Mouse (Mus musculus) CH12.LX (cell line): ENCODE measurements around the gene Rps2. TPM values are rescaled to one million over a fixed set of nuclear protein-coding genes. Genes with fewer than 3 reads are reported as not detected.
A peak's percentile ranks its signal among the peaks of the same experiment; 100 is the strongest.

ENCODE experiments used
- DNase-seq: peaks from one replicate; pipeline ENCODE4 v3.0.0-alpha.2; 2013; ENCODE audit errors: extremely low read depth
- H3K27ac ChIP-seq: 2 replicates; pipeline ENCODE4 v1.5.1; 2012; ENCODE audit warnings: low read depth, mild to moderate bottlenecking, control low read depth, moderate library complexity; ENCODE audit not compliant: insufficient read depth
- H3K27me3 ChIP-seq: replicated peaks from 2 replicates; pipeline ENCODE3; 2012; ENCODE audit warnings: inconsistent platforms
- H3K36me3 ChIP-seq, 2 experiments: replicated peaks in 1 of 2; 2 replicates each; pipeline versions ENCODE3 to v1.6.1; 2012; ENCODE audit warnings: inconsistent platforms in 1 of 2, low read length in 1 of 2, mild to moderate bottlenecking in 1 of 2, mixed read lengths in 1 of 2, moderate library complexity in 1 of 2; ENCODE audit not compliant: control insufficient read depth in 1 of 2, insufficient read depth in 1 of 2
- H3K4me1 ChIP-seq, 2 experiments: 2 replicates each; pipeline ENCODE4 v1.6.1; 2012; ENCODE audit warnings: inconsistent platforms in 1 of 2, moderate library complexity in 1 of 2; ENCODE audit not compliant: insufficient read depth in 2 of 2, control insufficient read depth in 1 of 2
- H3K4me2 ChIP-seq: 2 replicates; pipeline ENCODE4 v1.6.1; 2012; ENCODE audit warnings: low read depth, mild to moderate bottlenecking, control low read depth; ENCODE audit not compliant: poor library complexity, insufficient read depth, severe bottlenecking
- H3K4me3 ChIP-seq, 3 experiments: fragments of 150-350 bp in 1 of 3; sonication (generic) in 1 of 3; replicated peaks in 1 of 3; 2 replicates each; pipeline versions ENCODE3 to v1.5.1; 2011 to 2012; ENCODE audit warnings: low read depth in 2 of 3, low read length in 2 of 3, mild to moderate bottlenecking in 2 of 3, moderate library complexity in 2 of 3, control low read depth in 1 of 3, improper control_type of control experiment in 1 of 3, inconsistent platforms in 1 of 3, mixed read lengths in 1 of 3; ENCODE audit not compliant: poor library complexity in 1 of 3
- H3K79me2 ChIP-seq: replicated peaks from 2 replicates; pipeline ENCODE4 v1.6.1; 2012; ENCODE audit warnings: mild to moderate bottlenecking, moderate library complexity; ENCODE audit not compliant: control insufficient read depth, poor library complexity, insufficient read depth, severe bottlenecking; ENCODE audit errors: extremely low read depth
- H3K9ac ChIP-seq: 2 replicates; pipeline ENCODE4 v1.6.1; 2012; ENCODE audit warnings: low read depth, mild to moderate bottlenecking, control low read depth, moderate library complexity; ENCODE audit not compliant: insufficient read depth
- H3K9me3 ChIP-seq: replicated peaks from 2 replicates; pipeline ENCODE3; 2012; ENCODE audit warnings: low read length, inconsistent platforms, mixed read lengths
- BHLHE40 ChIP-seq: IDR thresholded peaks from 2 replicates; pipeline ENCODE4 v1.6.1; 2011; ENCODE audit warnings: mild to moderate bottlenecking, low read depth, low read length, improper control_type of control experiment
- CHD1 ChIP-seq: IDR thresholded peaks from 2 replicates; pipeline ENCODE4 v1.6.1; 2012; ENCODE audit warnings: low read depth, low read length, improper control_type of control experiment, inconsistent platforms
- CHD2 ChIP-seq: IDR thresholded peaks from 2 replicates; pipeline ENCODE4 v1.6.1; 2011; ENCODE audit warnings: low read length, improper control_type of control experiment
- CTCF ChIP-seq, 2 experiments: IDR thresholded peaks in 1 of 2; conservative IDR thresholded peaks in 1 of 2; 2 replicates each; pipeline ENCODE4 v1.5.1; 2011 to 2012; ENCODE audit warnings: low read depth in 2 of 2, low read length in 2 of 2, improper control_type of control experiment in 1 of 2, inconsistent platforms in 1 of 2, mild to moderate bottlenecking in 1 of 2, moderate library complexity in 1 of 2
- E2F4 ChIP-seq: IDR thresholded peaks from 2 replicates; pipeline ENCODE4 v1.6.1; 2011; ENCODE audit warnings: low read depth, low read length, improper control_type of control experiment; ENCODE audit not compliant: insufficient replicate concordance
- ELF1 ChIP-seq: IDR thresholded peaks from 2 replicates; pipeline ENCODE4 v1.6.1; 2014; ENCODE audit warnings: low read depth, mild to moderate bottlenecking, inconsistent platforms, low read length, improper control_type of control experiment
- EP300 ChIP-seq: IDR thresholded peaks from 2 replicates; pipeline ENCODE4 v1.6.1; 2011; ENCODE audit warnings: low read length, improper control_type of control experiment
- ETS1 ChIP-seq: conservative IDR thresholded peaks from 2 replicates; pipeline ENCODE4 v1.6.1; 2012; ENCODE audit warnings: low read depth, mild to moderate bottlenecking, inconsistent platforms, low read length, improper control_type of control experiment, moderate library complexity
- GABPA ChIP-seq: IDR thresholded peaks from 2 replicates; pipeline ENCODE4 v1.6.1; 2012; ENCODE audit warnings: low read depth, low read length, improper control_type of control experiment, inconsistent platforms; ENCODE audit not compliant: insufficient replicate concordance
- HCFC1 ChIP-seq: IDR thresholded peaks from 2 replicates; pipeline ENCODE4 v1.6.1; 2012; ENCODE audit warnings: low read depth, mild to moderate bottlenecking, inconsistent platforms, low read length, improper control_type of control experiment
- IRF4 ChIP-seq: IDR thresholded peaks from 2 replicates; pipeline ENCODE4 v1.6.1; 2014; ENCODE audit warnings: low read depth, mild to moderate bottlenecking, inconsistent platforms, low read length, improper control_type of control experiment
- JUN ChIP-seq: IDR thresholded peaks from 2 replicates; pipeline ENCODE4 v1.6.1; 2011; ENCODE audit warnings: low read depth, mild to moderate bottlenecking, low read length, improper control_type of control experiment, moderate library complexity; ENCODE audit not compliant: insufficient read depth
- JUND ChIP-seq: conservative IDR thresholded peaks from 2 replicates; pipeline ENCODE4 v1.6.1; 2011; ENCODE audit warnings: low read depth, low read length, improper control_type of control experiment
- KAT2A ChIP-seq: IDR thresholded peaks from 2 replicates; pipeline ENCODE4 v1.6.1; 2012; ENCODE audit warnings: low read length, improper control_type of control experiment, inconsistent platforms; ENCODE audit not compliant: insufficient replicate concordance
- MAFK ChIP-seq: IDR thresholded peaks from 2 replicates; pipeline ENCODE4 v1.6.1; 2011; ENCODE audit warnings: low read length, improper control_type of control experiment; ENCODE audit not compliant: insufficient replicate concordance
- MAX ChIP-seq: IDR thresholded peaks from 2 replicates; pipeline ENCODE4 v1.6.1; 2011; ENCODE audit warnings: low read length, improper control_type of control experiment
- MAZ ChIP-seq: IDR thresholded peaks from 2 replicates; pipeline ENCODE4 v1.6.1; 2012; ENCODE audit warnings: low read depth, mild to moderate bottlenecking, inconsistent platforms, low read length, improper control_type of control experiment, moderate library complexity
- MEF2A ChIP-seq: IDR thresholded peaks from 2 replicates; pipeline ENCODE4 v1.6.1; 2014; ENCODE audit warnings: low read depth, mild to moderate bottlenecking, inconsistent platforms, low read length, improper control_type of control experiment, borderline replicate concordance
- MXI1 ChIP-seq: IDR thresholded peaks from 2 replicates; pipeline ENCODE4 v1.6.1; 2011; ENCODE audit warnings: mild to moderate bottlenecking, low read depth, low read length, improper control_type of control experiment
- MYC ChIP-seq: IDR thresholded peaks from 2 replicates; pipeline ENCODE4 v1.6.1; 2011; ENCODE audit warnings: low read depth, mild to moderate bottlenecking, improper control_type of control experiment, low read length
- NELFE ChIP-seq: IDR thresholded peaks from 2 replicates; pipeline ENCODE4 v1.6.1; 2011; ENCODE audit warnings: low read depth, low read length, improper control_type of control experiment
- NRF1 ChIP-seq: IDR thresholded peaks from 2 replicates; pipeline ENCODE4 v1.6.1; 2014; ENCODE audit warnings: low read depth, mild to moderate bottlenecking, inconsistent platforms, low read length, improper control_type of control experiment, moderate library complexity
- PAX5 ChIP-seq: IDR thresholded peaks from 2 replicates; pipeline ENCODE4 v1.6.1; 2012; ENCODE audit warnings: low read length, inconsistent platforms, mixed read lengths
- POLR2A ChIP-seq: IDR thresholded peaks from 2 replicates; pipeline ENCODE4 v1.6.1; 2011; ENCODE audit warnings: low read depth, mild to moderate bottlenecking, improper control_type of control experiment, low read length
- POLR2AphosphoS2 ChIP-seq: IDR thresholded peaks from 2 replicates; pipeline ENCODE4 v1.6.1; 2011; ENCODE audit warnings: low read depth, low read length, improper control_type of control experiment
- RAD21 ChIP-seq: IDR thresholded peaks from 2 replicates; pipeline ENCODE4 v1.6.1; 2011; ENCODE audit warnings: low read depth, mild to moderate bottlenecking, low read length, improper control_type of control experiment, moderate library complexity
- RCOR1 ChIP-seq: conservative IDR thresholded peaks from 2 replicates; pipeline ENCODE4 v1.6.1; 2012; ENCODE audit warnings: low read depth, mild to moderate bottlenecking, inconsistent platforms, low read length, improper control_type of control experiment
- SIN3A ChIP-seq: IDR thresholded peaks from 2 replicates; pipeline ENCODE4 v1.6.1; 2012; ENCODE audit warnings: low read length, improper control_type of control experiment, inconsistent platforms
- SMC3 ChIP-seq: IDR thresholded peaks from 2 replicates; pipeline ENCODE4 v1.6.1; 2011; ENCODE audit warnings: low read depth, low read length, improper control_type of control experiment
- TBP ChIP-seq: conservative IDR thresholded peaks from 2 replicates; pipeline ENCODE4 v1.6.1; 2011; ENCODE audit warnings: low read depth, low read length, improper control_type of control experiment
- TCF12 ChIP-seq: IDR thresholded peaks from 2 replicates; pipeline ENCODE4 v1.6.1; 2014; ENCODE audit warnings: low read depth, mild to moderate bottlenecking, inconsistent platforms, low read length, improper control_type of control experiment
- UBTF ChIP-seq: IDR thresholded peaks from 2 replicates; pipeline ENCODE4 v1.6.1; 2012; ENCODE audit warnings: low read depth, mild to moderate bottlenecking, inconsistent platforms, low read length, improper control_type of control experiment, moderate library complexity
- USF1 ChIP-seq: IDR thresholded peaks from 2 replicates; pipeline ENCODE4 v1.6.1; 2014; ENCODE audit warnings: low read depth, mild to moderate bottlenecking, inconsistent platforms, low read length, improper control_type of control experiment
- USF2 ChIP-seq: conservative IDR thresholded peaks from 2 replicates; pipeline ENCODE4 v1.6.1; 2011; ENCODE audit warnings: low read depth, low read length, improper control_type of control experiment
- ZC3H11A ChIP-seq: IDR thresholded peaks from 2 replicates; pipeline ENCODE4 v1.6.1; 2012; ENCODE audit warnings: low read depth, mild to moderate bottlenecking, inconsistent platforms, low read length, improper control_type of control experiment
- ZKSCAN1 ChIP-seq: IDR thresholded peaks from 2 replicates; pipeline ENCODE4 v1.6.1; 2012; ENCODE audit warnings: low read depth, inconsistent platforms, low read length, improper control_type of control experiment, borderline replicate concordance
- ZMIZ1 ChIP-seq: IDR thresholded peaks from 2 replicates; pipeline ENCODE4 v1.6.1; 2012; ENCODE audit warnings: low read depth, mild to moderate bottlenecking, inconsistent platforms, low read length, improper control_type of control experiment
- ZNF384 ChIP-seq: IDR thresholded peaks from 2 replicates; pipeline ENCODE4 v1.6.1; 2012; ENCODE audit warnings: low read depth, low read length, improper control_type of control experiment, inconsistent platforms
- dilution Hi-C: fragments of 300-500 bp; cut with MboI; formaldehyde crosslinking; loops from 2 replicates; pipeline ENCODE4 v1.14.3; 2020; ENCODE audit warnings: low sequenced_read_pairs; ENCODE audit not compliant: extremely low pct_unique_long_range_greater_than_20kb, extremely low pct_ligation_motif_present
- in situ Hi-C: fragments of 300-500 bp; cut with MboI; formaldehyde crosslinking; loops from 3 replicates; pipeline ENCODE4 v1.14.3; 2019; ENCODE audit warnings: low sequenced_read_pairs, low pct_ligation_motif_present, low pct_unique_long_range_greater_than_20kb, mixed read lengths
- polyA plus RNA-seq: library from polyadenylated mRNA; unstranded; fragments of >175 nt; gene quantifications from 2 replicates; pipeline ENCODE4 v1.2.1, GENCODE M21; 2012; ENCODE audit warnings: low read depth; ENCODE audit not compliant: insufficient read length
- total RNA-seq, 2 experiments: library from RNA; depleted of rRNA; stranded (reverse); fragments of 300-350 nt in 1 of 2; fragments of >200 nt in 1 of 2; gene quantifications; 2 replicates each; pipeline ENCODE4 v1.2.3; 2012 to 2014

Rps2 gene
- total and polyA plus RNA-seq, 3 experiments: 2,057 to 6,050 (median 5,410) TPM

GRCm38 (mm10) chr17:24719494-24720222 is 1.7 kb downstream of the Rps2 start:
- Histone ChIP-seq H3K4me3 (peak overlapping the region; percentile 70 to 92 (median 78)), H3K9ac (peak overlapping the region; percentile 98), H3K4me2 (0 out of 2 replicates have a peak overlapping the region, but pooled peaks have one; percentile 92), H3K9me3 (no peaks in the 10 kb centered on the region), H3K36me3 (peaks cover 35 to 58% of the 10 kb centered on the region in 2 experiments), H3K4me1 (peaks cover 5 to 29% of the 10 kb centered on the region in 2 experiments; a peak in 3 of 4 replicates), H3K27ac (peak overlapping the region; percentile 64), H3K27me3 (no peaks in the 10 kb centered on the region), H3K79me2 (peaks cover 47% of the 10 kb centered on the region)
- in situ Hi-C loops (no loop called here), dilution Hi-C loops (no loop called here)
- peak; percentile 98 for DNase-seq
- TF ChIP-seq MYC (peak; percentile 99), JUN (no peak), MAFK (no peak), MXI1 (peak; percentile 97), POLR2AphosphoS2 (peak; percentile 96), EP300 (no peak), IRF4 (no peak; the same call in 1 of the 2 replicates), SIN3A (peak; percentile 70; the same call in 1 of the 2 replicates), ZMIZ1 (peak; percentile 99), TCF12 (peak; percentile 97), USF2 (0 out of 2 replicates have a peak, but pooled peaks have one; percentile 6), RCOR1 (no peak), USF1 (peak; percentile 45), PAX5 (no peak), BHLHE40 (peak; percentile 74), POLR2A (peak; percentile 99), CTCF (conservative IDR thresholded peaks at IDR 0.05 in 1 of 2, IDR thresholded peaks at IDR 0.05 in 1 of 2; ENCODE audit: low read depth in 2 of 2, low read length in 2 of 2) (no peak), E2F4 (peak; percentile 83; the same call in 1 of the 2 replicates), NELFE (peak; percentile 100), ZC3H11A (no peak), ZKSCAN1 (no peak), TBP (peak; percentile 98), NRF1 (peak; percentile 83), JUND (no peak), CHD1 (0 out of 2 replicates have a peak, but pooled peaks have one; percentile 40), CHD2 (peak; percentile 99), GABPA (no peak), ETS1 (no peak), RAD21 (no peak), MAX (peak; percentile 94), MAZ (no peak), ZNF384 (no peak), MEF2A (peak; percentile 51; the same call in 1 of the 2 replicates), KAT2A (peak; percentile 89), HCFC1 (peak; percentile 90), UBTF (peak; percentile 25; the same call in 1 of the 2 replicates), SMC3 (no peak), ELF1 (peak; percentile 96)
